Mouse (Mus musculus): Measurements from ENCODE around the gene Dner.
"Not testable (repeated sequence)": the region's sequence is repeated elsewhere in the genome, so short reads cannot be mapped to it uniquely, and the experiment has no call there.

DNA sequence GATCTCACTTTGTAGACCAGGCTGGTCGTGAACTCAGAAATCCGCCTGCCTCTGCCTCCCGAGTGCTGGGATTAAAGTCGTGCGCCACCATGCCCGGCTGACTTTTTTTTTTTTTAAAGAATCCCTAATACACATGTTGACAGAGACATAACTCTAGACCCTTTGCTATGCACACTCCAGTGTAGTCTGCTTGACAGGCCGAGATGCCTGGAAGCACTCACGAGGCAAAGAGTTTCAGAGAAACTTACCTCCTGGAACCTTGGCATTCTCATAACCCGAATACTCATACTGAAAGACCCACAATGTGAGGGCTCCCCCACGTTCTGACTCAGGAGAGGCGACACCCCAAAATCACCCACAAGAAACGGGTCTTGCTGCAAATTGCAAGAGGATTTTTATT is 364.2 kb downstream of the Dner start:
- TF ChIP-seq EP300, CTCF (IDR thresholded peaks at IDR 0.05; ENCODE audit: low read depth): not testable (repeated sequence)
